Mouse (Mus musculus): ENCODE data around the gene Gpatch4. TPM values are rescaled to one million over a fixed set of nuclear protein-coding genes. Genes with fewer than 3 reads are reported as not detected.

Gene Gpatch4
- polyA plus RNA-seq, 1 experiment from 2014 or later = 14.7 TPM

DNA sequence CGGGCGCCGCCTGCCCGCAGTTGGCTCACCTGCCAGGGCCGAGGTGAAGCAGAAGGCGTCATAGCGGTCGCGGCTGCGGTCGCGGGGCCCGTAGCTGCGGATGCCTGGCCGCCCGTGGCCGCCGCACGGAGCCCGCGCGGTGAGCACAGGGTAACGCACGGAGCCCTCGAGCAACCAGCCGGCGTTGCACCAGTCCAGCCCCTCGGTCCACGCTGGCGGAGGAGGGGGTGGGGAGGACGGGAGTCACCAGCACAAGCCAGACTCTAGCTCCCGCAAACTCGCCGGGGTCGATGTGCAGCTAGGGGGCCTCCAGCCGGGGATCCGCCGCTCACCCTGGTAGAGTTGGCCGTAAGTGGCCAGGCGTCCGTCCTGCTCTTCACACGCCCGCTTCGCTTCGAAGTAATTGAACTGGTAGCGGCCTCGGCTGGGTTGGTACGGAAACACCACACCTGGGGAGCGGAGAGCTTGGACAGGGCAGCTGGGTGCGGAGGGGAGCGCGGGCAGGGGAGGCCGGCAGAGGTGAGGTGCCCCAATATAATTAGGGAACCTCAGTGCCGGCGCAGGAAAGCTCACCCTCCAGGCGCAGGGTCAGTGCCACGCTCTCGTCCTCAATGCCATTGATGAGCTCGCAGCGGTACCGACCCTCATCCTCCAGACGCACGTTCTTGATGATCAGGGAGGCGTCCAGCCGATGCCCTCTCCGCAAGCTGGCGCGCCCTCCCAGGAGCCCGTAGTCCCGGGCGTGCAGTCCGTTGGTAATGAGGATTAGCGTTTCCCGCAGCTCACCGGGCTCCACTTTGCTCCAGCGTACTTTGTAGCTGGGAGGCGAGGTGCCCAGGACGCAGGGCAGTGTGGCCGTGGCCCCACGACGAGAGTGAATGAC, 19.5 kb upstream of the Gpatch4 start:
- peak overlapping the region; percentile 27; the same call in 1 of the 2 replicates for H3K9ac ChIP-seq (ENCODE audit: low read length)
- H3K4me2 ChIP-seq (ENCODE audit: low read length) = peak overlapping the region; percentile 90
- H3K27ac ChIP-seq (replicated peaks in 1 of 2; ENCODE audit: control insufficient read depth in 1 of 2, insufficient read depth in 1 of 2, low read depth in 2 of 2, low read length in 2 of 2) = no peak overlapping the region
- peaks cover 6% of the 10 kb centered on the region for H3K9me3 ChIP-seq (ENCODE audit: control insufficient read depth, low read length)
- under 1% methylated on average over 81 of the region's 81 CpGs for WGBS
- H3K4me3 ChIP-seq (ENCODE audit: control insufficient read depth in 1 of 2, insufficient read depth in 1 of 2, low read depth in 1 of 2, low read length in 2 of 2) = peak overlapping the region; percentile 48 to 64
- peaks cover 9 to 11% of the 10 kb centered on the region in 2 experiments; a peak in 3 of 4 replicates for H3K4me1 ChIP-seq (ENCODE audit: control insufficient read depth in 2 of 2, insufficient read depth in 2 of 2, low read length in 2 of 2)
- H3K36me3 ChIP-seq (ENCODE audit: control insufficient read depth, insufficient read depth, low read length) = no peaks in the 10 kb centered on the region
- H3K27me3 ChIP-seq (ENCODE audit: control insufficient read depth, insufficient read depth, low read length) = peaks cover 69% of the 10 kb centered on the region
- peak; percentile 37 for ATAC-seq (ENCODE audit: insufficient number of reproducible peaks, insufficient read depth, low FRiP score, low read depth)

DNA sequence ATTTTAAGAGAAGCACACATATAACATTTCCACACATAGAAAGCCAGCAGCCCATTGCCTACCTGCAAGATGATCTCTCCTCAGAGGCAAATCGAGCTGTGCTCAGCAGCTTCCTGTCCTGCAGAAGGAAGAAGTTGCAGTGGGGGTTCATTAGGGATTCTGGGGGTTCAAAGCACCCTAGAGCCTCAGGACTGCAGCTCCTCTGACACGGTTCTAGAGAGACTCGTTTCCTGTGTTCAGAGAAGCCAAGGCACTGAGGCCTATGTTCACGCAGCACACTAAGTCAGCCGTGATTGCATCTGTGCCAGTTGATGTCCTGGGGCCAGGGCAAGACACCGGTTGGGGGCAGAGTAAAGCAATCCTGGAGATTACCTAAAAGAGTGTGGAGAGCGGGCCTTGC, 16.1 kb upstream of the Gpatch4 start:
- no peak overlapping the region for H3K27ac ChIP-seq (replicated peaks in 1 of 2; ENCODE audit: control insufficient read depth in 1 of 2, insufficient read depth in 1 of 2, low read depth in 2 of 2, low read length in 2 of 2)
- H3K27me3 ChIP-seq (ENCODE audit: control insufficient read depth, insufficient read depth, low read length) = peaks cover 60% of the 10 kb centered on the region
- peaks cover 7% of the 10 kb centered on the region for H3K9me3 ChIP-seq (ENCODE audit: control insufficient read depth, low read length)
- no peak overlapping the region for H3K9ac ChIP-seq (ENCODE audit: low read length)
- no peak overlapping the region for H3K4me2 ChIP-seq (ENCODE audit: low read length)
- ATAC-seq (ENCODE audit: insufficient number of reproducible peaks, insufficient read depth, low FRiP score, low read depth) = no peak
- WGBS = 56% methylated on average over 7 of the region's 7 CpGs
- H3K36me3 ChIP-seq (ENCODE audit: control insufficient read depth, insufficient read depth, low read length) = no peaks in the 10 kb centered on the region
- no peak overlapping the region for H3K4me3 ChIP-seq (ENCODE audit: control insufficient read depth in 1 of 2, insufficient read depth in 1 of 2, low read depth in 1 of 2, low read length in 2 of 2)
- H3K4me1 ChIP-seq (ENCODE audit: control insufficient read depth in 2 of 2, insufficient read depth in 2 of 2, low read length in 2 of 2) = peaks cover 9 to 11% of the 10 kb centered on the region in 2 experiments; a peak in 3 of 4 replicates

DNA sequence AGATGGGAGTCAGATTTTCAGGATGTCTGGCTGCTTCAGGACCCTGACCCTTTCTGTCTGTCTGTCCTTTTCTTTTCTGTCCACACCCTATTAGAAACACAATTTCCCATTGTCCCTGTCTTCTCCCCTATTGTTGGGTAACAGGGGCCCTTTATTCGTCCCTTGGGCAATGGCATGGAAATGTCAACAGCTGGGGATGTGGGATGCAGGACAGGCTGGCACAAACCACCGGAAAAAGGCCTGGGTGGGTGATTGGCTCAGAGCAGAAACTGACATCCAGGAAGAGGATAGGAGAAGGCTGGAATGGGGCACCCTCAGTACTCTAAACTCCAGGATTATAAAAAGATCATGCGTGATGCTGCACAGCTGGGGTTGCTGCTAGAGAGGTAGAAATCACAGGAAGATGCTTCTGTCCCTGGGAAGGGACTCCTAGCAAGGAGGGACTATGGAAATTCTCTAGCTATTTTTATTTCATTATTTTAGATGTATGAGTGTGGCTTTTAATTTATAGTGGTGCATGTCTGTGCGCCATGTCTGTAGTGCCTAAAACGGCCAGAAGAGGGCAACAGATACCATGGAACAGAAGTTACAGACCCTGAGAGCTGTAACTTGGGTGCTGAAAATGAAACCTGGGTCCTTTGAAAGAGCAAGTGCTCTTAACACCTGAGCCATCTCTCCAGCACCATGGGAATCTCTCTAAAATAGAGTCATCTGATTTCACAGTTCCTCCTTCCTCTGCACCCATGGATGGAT, 15.3 kb upstream of the Gpatch4 start, which contains the start of gene Hapln2:
TSS of gene Hapln2 (minus strand) at position 150 of the 753 bp plus-strand sequence.
- Histone ChIP-seq H3K4me2 (ENCODE audit: low read length) (no peak within 1 kb of the TSS), H3K27ac (replicated peaks in 1 of 2; ENCODE audit: control insufficient read depth in 1 of 2, insufficient read depth in 1 of 2, low read depth in 2 of 2, low read length in 2 of 2) (no peak within 1 kb of the TSS), H3K4me3 (ENCODE audit: control insufficient read depth in 1 of 2, insufficient read depth in 1 of 2, low read depth in 1 of 2, low read length in 2 of 2) (no peak within 1 kb of the TSS), H3K4me1 (ENCODE audit: control insufficient read depth in 2 of 2, insufficient read depth in 2 of 2, low read length in 2 of 2) (peaks cover 7 to 8% of the 10 kb centered on the region in 2 experiments; a peak in 3 of 4 replicates), H3K9ac (ENCODE audit: low read length) (no peak within 1 kb of the TSS), H3K9me3 (ENCODE audit: control insufficient read depth, low read length) (peaks cover 7% of the 10 kb centered on the region), H3K36me3 (ENCODE audit: control insufficient read depth, insufficient read depth, low read length) (no peaks in the 10 kb centered on the region), H3K27me3 (ENCODE audit: control insufficient read depth, insufficient read depth, low read length) (peaks cover 60% of the 10 kb centered on the region)
- 48% methylated on average over 5 of the region's 5 CpGs for WGBS
- ATAC-seq (ENCODE audit: insufficient number of reproducible peaks, insufficient read depth, low FRiP score, low read depth) = no peak

DNA sequence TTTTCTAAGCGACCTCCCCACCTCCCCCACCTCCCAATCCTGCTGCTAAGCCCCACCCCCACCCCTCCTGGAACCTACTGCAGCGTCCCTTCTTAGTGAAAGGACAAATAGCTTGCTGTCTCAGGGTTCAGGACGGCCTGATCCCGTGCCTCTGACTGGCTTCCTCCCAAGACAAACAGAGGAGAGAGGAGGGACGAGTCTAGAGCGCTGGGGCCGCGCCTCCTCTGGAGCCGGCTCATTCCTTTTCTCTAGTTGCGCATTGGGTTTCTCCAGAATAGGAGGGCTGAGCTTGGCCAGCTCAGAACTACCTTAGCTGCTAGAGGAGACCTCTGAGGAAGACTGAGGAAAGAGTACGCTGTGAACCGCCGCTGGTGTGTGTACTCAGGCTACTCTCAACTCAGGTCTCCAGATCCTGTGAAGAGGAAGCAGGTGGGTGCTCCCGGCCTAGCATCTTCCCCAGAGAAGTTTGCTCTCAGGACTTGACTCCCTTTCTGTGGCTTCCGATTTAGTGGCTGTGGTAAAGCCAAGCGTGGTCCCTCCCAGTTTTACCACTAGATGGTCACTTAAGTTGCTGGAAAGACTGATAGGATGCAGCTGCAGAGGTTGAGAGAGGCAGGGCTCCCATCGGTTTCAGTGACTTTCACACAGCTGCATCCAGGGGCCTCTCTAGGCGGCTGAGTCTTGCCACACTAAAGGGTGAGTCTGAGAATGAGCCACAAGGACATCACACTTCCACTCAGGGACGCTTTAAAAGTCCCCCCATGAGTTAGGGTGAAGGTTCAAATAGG, 12.1 kb upstream of the Gpatch4 start:
- Histone ChIP-seq H3K4me2 (ENCODE audit: low read length) (no peak overlapping the region), H3K9ac (ENCODE audit: low read length) (no peak overlapping the region), H3K27me3 (ENCODE audit: control insufficient read depth, insufficient read depth, low read length) (peaks cover 38% of the 10 kb centered on the region), H3K27ac (replicated peaks in 1 of 2; ENCODE audit: control insufficient read depth in 1 of 2, insufficient read depth in 1 of 2, low read depth in 2 of 2, low read length in 2 of 2) (no peak overlapping the region), H3K4me1 (ENCODE audit: control insufficient read depth in 2 of 2, insufficient read depth in 2 of 2, low read length in 2 of 2) (no peaks in the 10 kb centered on the region), H3K4me3 (ENCODE audit: control insufficient read depth in 1 of 2, insufficient read depth in 1 of 2, low read depth in 1 of 2, low read length in 2 of 2) (no peak overlapping the region), H3K36me3 (ENCODE audit: control insufficient read depth, insufficient read depth, low read length) (no peaks in the 10 kb centered on the region), H3K9me3 (ENCODE audit: control insufficient read depth, low read length) (peaks cover 7% of the 10 kb centered on the region)
- ATAC-seq (ENCODE audit: insufficient number of reproducible peaks, insufficient read depth, low FRiP score, low read depth) = no peak; the same call in 1 of the 2 replicates
- WGBS = 11% methylated on average over 19 of the region's 19 CpGs

DNA sequence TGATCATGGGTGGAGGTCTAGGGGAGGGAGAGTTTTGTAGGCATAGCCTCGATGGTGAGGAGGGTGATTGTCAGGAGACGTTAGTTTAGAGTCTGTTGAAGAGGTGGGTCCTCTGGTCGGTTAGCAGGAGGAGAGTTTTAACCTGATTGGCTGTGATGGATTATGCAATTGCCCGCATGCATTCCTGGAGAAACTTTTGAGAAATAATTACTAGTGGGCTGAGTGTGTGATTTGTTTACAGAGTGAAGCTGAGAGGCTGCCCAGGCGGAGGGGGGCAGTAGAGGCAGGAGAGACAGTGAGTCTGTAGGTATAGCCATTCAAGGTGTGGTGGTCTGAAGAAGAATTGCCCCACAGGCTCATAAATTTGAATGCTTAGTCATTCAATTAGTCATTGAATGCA, 9.4 kb upstream of the Gpatch4 start:
- Histone ChIP-seq H3K27ac (replicated peaks in 1 of 2; ENCODE audit: control insufficient read depth in 1 of 2, insufficient read depth in 1 of 2, low read depth in 2 of 2, low read length in 2 of 2) (no peak overlapping the region), H3K4me2 (ENCODE audit: low read length) (no peak overlapping the region), H3K27me3 (ENCODE audit: control insufficient read depth, insufficient read depth, low read length) (peaks cover 36% of the 10 kb centered on the region), H3K4me1 (ENCODE audit: control insufficient read depth in 2 of 2, insufficient read depth in 2 of 2, low read length in 2 of 2) (no peaks in the 10 kb centered on the region), H3K9me3 (ENCODE audit: control insufficient read depth, low read length) (peaks cover under 1% of the 10 kb centered on the region; the same call in 1 of the 2 replicates), H3K36me3 (ENCODE audit: control insufficient read depth, insufficient read depth, low read length) (no peaks in the 10 kb centered on the region), H3K9ac (ENCODE audit: low read length) (no peak overlapping the region), H3K4me3 (ENCODE audit: control insufficient read depth in 1 of 2, insufficient read depth in 1 of 2, low read depth in 1 of 2, low read length in 2 of 2) (no peak overlapping the region)
- no peak for ATAC-seq (ENCODE audit: insufficient number of reproducible peaks, insufficient read depth, low FRiP score, low read depth)
- 55% methylated on average over 5 of the region's 5 CpGs for WGBS

DNA sequence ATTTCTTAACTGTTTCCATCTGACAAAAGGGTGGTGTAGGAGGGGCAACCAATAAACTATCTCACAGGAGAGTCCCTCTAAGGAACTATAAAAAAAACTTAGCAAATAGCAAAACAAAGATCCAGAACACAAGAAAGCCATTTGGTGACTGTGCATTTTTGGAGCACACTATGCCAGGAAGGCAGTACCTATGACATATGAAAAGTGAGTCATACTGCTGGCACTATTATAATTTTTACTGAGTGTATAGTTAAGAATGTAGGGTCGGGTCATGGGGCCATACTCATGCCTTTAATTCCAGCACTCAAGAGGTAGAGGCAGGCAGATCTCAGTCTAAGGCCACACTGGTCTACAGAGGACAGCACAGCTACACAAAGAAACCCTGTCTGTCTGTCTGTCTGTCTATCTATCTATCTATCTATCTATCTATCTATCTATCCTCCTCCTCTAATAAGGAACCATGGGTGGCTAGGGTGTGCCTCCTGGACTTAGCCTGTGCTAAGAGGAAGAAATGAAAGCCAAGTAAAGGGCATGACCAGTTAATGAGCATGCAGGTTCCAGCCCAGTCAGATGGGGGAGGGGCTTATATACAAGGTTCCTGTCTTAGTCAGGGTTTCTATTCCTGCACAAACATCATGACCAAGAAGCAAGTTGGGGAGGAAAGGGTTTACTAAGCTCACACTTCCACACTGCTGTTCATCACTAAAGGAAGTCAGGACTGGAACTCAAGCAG, 7.2 kb upstream of the Gpatch4 start:
- 46% methylated on average over 1 of the region's 1 CpGs for WGBS
- peaks cover 43% of the 10 kb centered on the region for H3K27me3 ChIP-seq (ENCODE audit: control insufficient read depth, insufficient read depth, low read length)
- H3K27ac ChIP-seq (replicated peaks in 1 of 2; ENCODE audit: control insufficient read depth in 1 of 2, insufficient read depth in 1 of 2, low read depth in 2 of 2, low read length in 2 of 2) = no peak overlapping the region
- H3K4me2 ChIP-seq (ENCODE audit: low read length) = no peak overlapping the region
- no peak overlapping the region for H3K4me3 ChIP-seq (ENCODE audit: control insufficient read depth in 1 of 2, insufficient read depth in 1 of 2, low read depth in 1 of 2, low read length in 2 of 2)
- no peak for ATAC-seq (ENCODE audit: insufficient number of reproducible peaks, insufficient read depth, low FRiP score, low read depth)
- no peaks in the 10 kb centered on the region for H3K36me3 ChIP-seq (ENCODE audit: control insufficient read depth, insufficient read depth, low read length)
- H3K9ac ChIP-seq (ENCODE audit: low read length) = no peak overlapping the region
- H3K9me3 ChIP-seq (ENCODE audit: control insufficient read depth, low read length) = no peaks in the 10 kb centered on the region
- no peaks in the 10 kb centered on the region for H3K4me1 ChIP-seq (ENCODE audit: control insufficient read depth in 2 of 2, insufficient read depth in 2 of 2, low read length in 2 of 2)
